Mouse (Mus musculus): ENCODE results near the gene Ets1.

DNA sequence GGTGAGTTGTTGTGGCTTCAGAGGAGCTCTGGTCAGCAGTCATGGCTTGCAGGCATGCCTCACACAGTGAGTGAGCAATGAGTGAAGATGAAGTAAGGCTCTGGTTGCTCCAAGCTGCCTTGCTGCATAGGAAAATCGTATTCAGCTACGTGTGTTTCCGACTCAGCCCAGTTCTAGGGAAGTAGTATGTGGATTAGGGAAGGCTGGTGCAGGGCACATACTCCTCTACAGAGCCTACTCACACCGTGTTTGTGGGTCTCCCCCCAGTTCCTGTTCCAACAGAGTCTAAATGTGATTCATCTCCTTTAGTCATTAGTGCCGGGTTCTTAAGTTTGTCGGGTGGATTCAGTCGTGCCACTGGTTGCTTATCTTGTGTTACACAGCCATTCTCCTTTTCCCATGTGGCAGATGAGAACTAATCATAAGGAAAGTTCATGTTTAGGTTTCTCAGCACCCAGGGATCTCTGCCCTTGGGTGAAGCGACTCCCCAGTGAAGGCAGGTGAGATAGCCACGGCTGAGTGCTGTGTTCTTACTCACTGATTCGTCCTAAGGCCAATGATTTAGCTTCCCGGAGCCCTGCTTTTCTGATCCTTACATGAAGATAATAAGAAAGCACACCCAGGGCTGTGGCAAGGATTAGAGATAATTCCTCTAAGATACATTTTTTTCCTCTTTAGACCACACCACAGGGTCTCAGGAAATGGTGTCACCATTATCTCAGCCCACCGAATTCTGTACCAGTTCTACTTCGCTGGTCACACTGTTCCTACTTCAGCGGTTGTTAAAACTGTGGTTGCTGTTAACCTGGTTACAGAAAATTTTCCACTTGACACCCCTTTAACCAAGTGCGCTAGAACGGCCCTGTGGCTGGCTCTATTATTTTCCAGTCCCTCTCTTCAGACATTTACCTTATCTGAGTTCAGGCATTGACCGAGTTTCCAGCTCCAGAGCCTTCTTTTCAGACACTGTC lies 74.0 kb downstream of the Ets1 start:
- TF ChIP-seq CTCF (IDR thresholded peaks at IDR 0.05; ENCODE audit: low read depth), result no peak
- no peak for TF ChIP-seq EP300 (IDR thresholded peaks at IDR 0.05; ENCODE audit: low read depth)
